Mouse (Mus musculus) macrophage (primary cell): Measurements from ENCODE around the gene Lamb3. TPM values are rescaled to one million over a fixed set of nuclear protein-coding genes. Genes with fewer than 3 reads are reported as not detected.

ENCODE experiments used
- H3K27ac ChIP-seq: fragments of 350-480 bp; formaldehyde crosslinking; 2 replicates; pipeline ENCODE4 v1.9.0; 2021
- H3K36me3 ChIP-seq: fragments of 350-480 bp; formaldehyde crosslinking; 2 replicates; pipeline ENCODE4 v1.9.0; 2021; ENCODE audit errors: inconsistent target
- H3K4me3 ChIP-seq: fragments of 350-480 bp; formaldehyde crosslinking; 2 replicates; pipeline ENCODE4 v1.9.0; 2021; ENCODE audit errors: inconsistent target
- H3K79me2 ChIP-seq: fragments of 350-480 bp; formaldehyde crosslinking; 2 replicates; pipeline ENCODE4 v1.9.0; 2021; ENCODE audit errors: inconsistent target
- WGBS: methylation state at CpG from one replicate; pipeline ENCODE4 v1.1.7; 2026; ENCODE audit warnings: inconsistent platforms; ENCODE audit not compliant: missing documents; 5-methylcytosine and 5-hydroxymethylcytosine counted together
- polyA plus RNA-seq: library from polyadenylated mRNA; stranded (reverse); fragments of 250-400 nt; gene quantifications from 3 replicates; pipeline ENCODE4 v1.2.4, GENCODE M21; 2018; ENCODE audit warnings: inconsistent platforms

Gene Lamb3
- polyA plus RNA-seq, 1 experiment from 2014 or later, result not detected

GRCm38 (mm10) chr1:193293926-193294325 lies 86.4 kb downstream of the Lamb3 start:
- H3K4me3 ChIP-seq, result no peak overlapping the region
- no peaks in the 10 kb centered on the region for H3K79me2 ChIP-seq
- WGBS, result 95% methylated on average over 3 of the region's 3 CpGs
- H3K27ac ChIP-seq, result no peak overlapping the region
- no peaks in the 10 kb centered on the region for H3K36me3 ChIP-seq

GRCm38 (mm10) chr1:193295920-193296319 lies 88.4 kb downstream of the Lamb3 start:
- H3K27ac ChIP-seq, result no peak overlapping the region
- H3K4me3 ChIP-seq, result no peak overlapping the region
- WGBS, result 91% methylated on average over 5 of the region's 5 CpGs
- no peaks in the 10 kb centered on the region for H3K36me3 ChIP-seq
- no peaks in the 10 kb centered on the region for H3K79me2 ChIP-seq

- WGBS, result 82% methylated on average over 3 of the region's 3 CpGs
- no peak overlapping the region for H3K4me3 ChIP-seq
Measured at GRCm38 (mm10) chr1:193298141-193298765, 90.8 kb downstream of the Lamb3 start.

GRCm38 (mm10) chr1:193299995-193300394 lies 92.5 kb downstream of the Lamb3 start:
- Histone ChIP-seq H3K79me2 (no peaks in the 10 kb centered on the region), H3K36me3 (no peaks in the 10 kb centered on the region), H3K27ac (no peak overlapping the region), H3K4me3 (no peak overlapping the region)
- WGBS, result 92% methylated on average over 1 of the region's 1 CpGs

More at GRCm38 (mm10) chr1:193298141-193298765, 90.8 kb downstream of the Lamb3 start:
- Histone ChIP-seq H3K27ac (no peak overlapping the region), H3K36me3 (no peaks in the 10 kb centered on the region), H3K79me2 (no peaks in the 10 kb centered on the region)

DNA sequence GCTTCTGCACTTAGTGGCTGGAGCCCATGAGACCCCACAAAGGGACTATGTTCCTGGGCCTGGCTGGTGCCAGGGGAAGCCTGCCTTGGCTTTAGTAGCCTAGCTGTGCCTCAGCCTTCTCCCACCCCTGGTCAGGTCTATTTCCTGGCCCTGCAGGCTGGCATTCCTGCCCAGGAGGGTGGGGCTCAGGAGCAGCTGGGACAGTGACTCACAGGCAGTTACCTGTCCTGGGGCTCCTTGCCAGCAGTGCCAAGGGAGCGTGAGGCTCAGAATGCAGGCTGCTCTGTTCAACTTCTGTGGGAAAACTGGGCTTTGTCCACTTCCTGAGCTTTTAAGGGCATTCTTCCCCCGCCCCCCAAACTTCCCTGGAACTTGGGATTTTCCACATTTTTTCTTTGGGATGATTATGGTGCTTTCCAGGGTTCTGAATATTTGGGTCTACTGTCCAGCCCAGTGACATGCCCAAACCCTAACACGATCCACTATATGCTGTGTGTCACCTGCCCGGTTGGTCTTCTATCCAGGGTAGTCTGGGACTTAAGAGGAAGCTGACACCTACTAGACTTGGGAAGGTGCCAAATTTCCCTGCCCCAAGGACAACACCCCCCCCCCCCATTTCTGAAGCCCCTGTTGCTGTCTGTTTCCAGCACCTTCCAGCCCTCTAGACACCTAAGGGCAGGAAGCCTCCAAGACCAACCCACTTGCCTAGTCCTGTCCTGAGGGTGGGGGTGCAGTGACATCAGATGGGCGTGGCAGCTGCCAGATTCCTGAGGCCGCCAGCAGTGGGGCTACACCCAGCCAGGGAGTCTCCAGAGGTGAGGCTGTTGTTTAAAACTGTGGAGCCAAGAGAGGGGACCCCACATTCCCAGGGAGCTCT lies 94.0 kb downstream of the Lamb3 start:
- WGBS, result 83% methylated on average over 6 of the region's 6 CpGs
- no peak overlapping the region for H3K4me3 ChIP-seq
- no peaks in the 10 kb centered on the region for H3K36me3 ChIP-seq
- H3K27ac ChIP-seq, result no peak overlapping the region
- H3K79me2 ChIP-seq, result no peaks in the 10 kb centered on the region

GRCm38 (mm10) chr1:193302093-193302405 lies 94.5 kb downstream of the Lamb3 start:
- no peaks in the 10 kb centered on the region for H3K36me3 ChIP-seq
- H3K4me3 ChIP-seq, result no peak overlapping the region
- H3K79me2 ChIP-seq, result no peaks in the 10 kb centered on the region
- WGBS, result 84% methylated on average over 8 of the region's 8 CpGs
- H3K27ac ChIP-seq, result no peak overlapping the region

DNA sequence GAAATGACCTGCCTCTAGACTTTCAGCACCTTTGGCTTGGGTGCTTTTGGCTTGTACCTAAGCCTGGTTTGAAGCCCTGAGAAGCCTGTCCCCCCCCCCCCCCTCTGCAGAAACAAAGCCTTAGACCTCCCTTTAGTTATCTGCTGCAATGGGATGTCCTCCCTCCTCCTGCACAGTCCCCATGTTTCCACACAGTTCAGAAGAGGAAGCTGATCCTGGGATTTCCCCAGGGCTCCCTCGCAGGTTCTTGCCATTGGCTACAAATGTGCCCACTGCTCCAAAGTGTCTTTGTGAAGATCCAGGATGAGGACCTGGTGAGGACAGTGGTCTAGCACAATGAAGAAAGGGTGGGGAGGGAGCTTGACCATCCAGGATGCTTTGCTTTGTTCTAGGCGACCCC lies 95.6 kb downstream of the Lamb3 start:
- Histone ChIP-seq H3K79me2 (no peaks in the 10 kb centered on the region), H3K27ac (no peak overlapping the region), H3K36me3 (no peaks in the 10 kb centered on the region), H3K4me3 (no peak overlapping the region)
- 41% methylated on average over 2 of the region's 2 CpGs for WGBS

DNA sequence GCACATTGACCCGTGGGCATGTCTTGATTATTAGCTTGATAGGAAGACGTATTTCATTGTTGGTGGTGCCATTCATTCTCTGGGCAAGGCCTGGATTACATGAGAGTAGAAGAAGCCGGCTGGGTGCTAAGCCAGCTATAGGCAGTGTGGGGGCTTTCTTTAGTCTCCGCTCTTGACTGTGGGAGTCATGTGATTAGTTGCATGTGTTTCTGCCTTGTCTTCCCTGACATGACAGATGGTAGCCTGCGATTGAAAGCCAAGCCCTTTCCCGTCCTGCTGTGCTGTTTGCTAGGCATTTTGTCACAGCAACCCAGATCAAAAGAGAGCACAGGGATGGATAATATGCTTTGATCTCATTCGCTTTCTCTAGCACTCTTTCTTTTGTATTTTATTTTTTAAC lies 97.9 kb downstream of the Lamb3 start:
- no peaks in the 10 kb centered on the region for H3K79me2 ChIP-seq
- H3K36me3 ChIP-seq, result no peaks in the 10 kb centered on the region
- H3K27ac ChIP-seq, result no peak overlapping the region
- no peak overlapping the region for H3K4me3 ChIP-seq
- WGBS, result 80% methylated on average over 7 of the region's 7 CpGs

GRCm38 (mm10) chr1:193306832-193307231 lies 99.3 kb downstream of the Lamb3 start:
- Histone ChIP-seq H3K4me3 (no peak overlapping the region), H3K36me3 (no peaks in the 10 kb centered on the region), H3K79me2 (no peaks in the 10 kb centered on the region), H3K27ac (no peak overlapping the region)
- WGBS, result 93% methylated on average over 2 of the region's 2 CpGs

DNA sequence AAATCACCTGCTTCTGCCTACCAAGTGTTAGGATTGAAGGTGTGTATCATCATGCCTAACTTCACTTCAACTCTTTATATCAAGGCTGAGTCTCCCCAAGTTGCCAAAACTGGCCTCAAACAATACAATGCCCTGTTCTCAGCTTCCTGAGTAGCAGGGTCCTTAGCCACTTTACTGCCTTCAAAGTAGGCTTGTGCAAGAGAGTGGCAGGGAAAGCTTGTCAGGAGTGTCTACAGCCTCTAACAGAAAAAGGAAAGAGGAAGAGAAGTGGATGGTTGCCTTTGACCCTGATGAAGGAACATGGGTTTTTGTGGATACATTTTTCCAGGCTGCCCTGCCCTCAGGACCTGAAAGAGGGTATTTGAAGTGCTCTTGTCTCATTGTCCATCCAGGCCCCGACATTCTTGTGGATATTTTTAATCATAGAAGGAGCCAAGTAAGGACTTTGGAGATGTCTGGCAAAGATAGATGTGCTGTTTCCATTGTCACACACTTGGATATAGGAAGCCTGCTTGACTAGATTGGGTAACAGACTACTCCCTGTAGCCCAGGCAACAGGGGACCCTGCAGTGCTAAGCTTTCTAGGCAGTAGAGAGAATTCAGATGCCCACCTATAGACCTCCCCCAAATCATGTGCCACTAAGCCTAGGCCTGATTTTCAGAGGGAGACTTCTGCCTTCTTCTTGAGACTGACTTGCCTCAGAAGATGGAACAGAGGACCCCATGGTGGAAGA lies 102.5 kb downstream of the Lamb3 start:
- H3K4me3 ChIP-seq, result no peak overlapping the region
- 50% methylated on average over 1 of the region's 1 CpGs for WGBS
- H3K27ac ChIP-seq, result no peak overlapping the region
- H3K36me3 ChIP-seq, result no peaks in the 10 kb centered on the region
- no peaks in the 10 kb centered on the region for H3K79me2 ChIP-seq

GRCm38 (mm10) chr1:193310519-193311085 lies 103.1 kb downstream of the Lamb3 start:
- Histone ChIP-seq H3K27ac (no peak overlapping the region), H3K36me3 (no peaks in the 10 kb centered on the region), H3K79me2 (no peaks in the 10 kb centered on the region), H3K4me3 (no peak overlapping the region)
- 71% methylated on average over 3 of the region's 3 CpGs for WGBS

DNA sequence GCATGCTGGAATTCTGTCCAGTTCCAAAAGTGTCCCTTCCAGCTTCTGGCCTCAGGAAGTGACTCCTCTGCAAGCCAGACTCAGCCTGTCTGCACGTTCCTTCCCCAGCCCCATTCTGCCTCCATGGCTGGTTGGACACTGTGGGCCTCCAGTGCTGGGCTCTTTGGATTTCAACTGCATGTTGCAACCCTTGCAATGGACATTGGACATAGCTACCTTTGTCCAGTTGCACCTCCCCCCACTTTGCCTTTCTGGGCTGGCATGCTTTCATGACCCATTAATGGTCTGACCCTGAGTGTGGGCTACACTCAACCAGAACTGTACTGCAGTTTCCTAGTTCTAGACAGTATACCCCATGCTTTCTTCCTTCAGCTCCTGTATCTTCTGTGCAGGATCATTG lies 104.1 kb downstream of the Lamb3 start:
- Histone ChIP-seq H3K27ac (no peak overlapping the region), H3K36me3 (no peaks in the 10 kb centered on the region), H3K79me2 (no peaks in the 10 kb centered on the region), H3K4me3 (no peak overlapping the region)
- 88% methylated on average over 1 of the region's 1 CpGs for WGBS

DNA sequence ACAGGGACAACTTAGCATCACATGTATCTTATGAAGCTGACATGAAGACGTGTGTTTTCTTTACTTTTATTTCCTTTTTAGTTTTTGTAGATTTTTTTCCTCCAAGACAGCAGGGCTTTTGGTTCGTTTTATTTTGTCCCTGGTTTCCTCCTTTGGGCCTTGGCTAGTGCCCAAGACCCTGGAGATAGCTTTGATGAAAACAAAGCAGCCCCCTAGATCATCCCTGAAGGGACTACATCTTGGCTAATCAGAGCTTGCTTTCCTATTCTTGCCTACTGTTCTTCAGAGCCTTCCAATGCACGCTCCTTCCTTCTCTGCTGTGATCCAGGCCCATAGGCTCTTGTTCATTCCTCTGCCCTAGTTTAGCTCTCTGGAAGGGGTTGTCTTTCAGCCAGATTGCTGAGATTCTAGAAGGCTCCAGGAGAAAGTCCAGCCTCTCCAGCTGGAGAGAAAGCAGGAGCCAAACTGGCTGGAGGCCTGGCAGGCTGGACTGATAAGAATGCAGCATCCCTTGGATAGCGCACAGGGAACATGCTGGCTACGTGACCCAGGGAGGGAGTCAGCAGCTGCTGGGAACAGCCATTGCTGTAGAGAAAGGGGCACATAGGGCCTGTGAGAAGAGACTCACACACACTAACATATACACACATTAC lies 108.3 kb downstream of the Lamb3 start:
- no peak overlapping the region for H3K27ac ChIP-seq
- H3K79me2 ChIP-seq, result no peaks in the 10 kb centered on the region
- WGBS, result 73% methylated on average over 5 of the region's 5 CpGs
- no peaks in the 10 kb centered on the region for H3K36me3 ChIP-seq
- no peak overlapping the region for H3K4me3 ChIP-seq

- 89% methylated on average over 9 of the region's 9 CpGs for WGBS
- Histone ChIP-seq H3K36me3 (no peaks in the 10 kb centered on the region), H3K79me2 (no peaks in the 10 kb centered on the region), H3K4me3 (no peak overlapping the region), H3K27ac (no peak overlapping the region)
Measured at GRCm38 (mm10) chr1:193316358-193316750, 108.9 kb downstream of the Lamb3 start.
